Mouse (Mus musculus) right cerebral cortex, postnatal 36 days (tissue): ENCODE data around the gene Ppm1n.
A peak's percentile ranks its signal among the peaks of the same experiment; 100 is the strongest.

Experiments
- DNase-seq, 2 experiments: peaks; one replicate each; pipeline ENCODE4 v3.0.0; 2022; ENCODE audit warnings: low spot score in 2 of 2, mixed read lengths in 1 of 2

The Ppm1n gene

GRCm38 (mm10) chr7:19307739-19308453, 28.0 kb upstream of the Ppm1n start:
- peak; percentile 67 to 79 for DNase-seq

- no peak for DNase-seq
Measured at GRCm38 (mm10) chr7:19306819-19307738, 27.2 kb upstream of the Ppm1n start.

GRCm38 (mm10) chr7:19305796-19306765, 26.2 kb upstream of the Ppm1n start:
- DNase-seq = no peak

GRCm38 (mm10) chr7:19305413-19305735, 25.5 kb upstream of the Ppm1n start:
- no peak for DNase-seq

GRCm38 (mm10) chr7:19304501-19305412, 24.9 kb upstream of the Ppm1n start:
- DNase-seq = no peak

DNA sequence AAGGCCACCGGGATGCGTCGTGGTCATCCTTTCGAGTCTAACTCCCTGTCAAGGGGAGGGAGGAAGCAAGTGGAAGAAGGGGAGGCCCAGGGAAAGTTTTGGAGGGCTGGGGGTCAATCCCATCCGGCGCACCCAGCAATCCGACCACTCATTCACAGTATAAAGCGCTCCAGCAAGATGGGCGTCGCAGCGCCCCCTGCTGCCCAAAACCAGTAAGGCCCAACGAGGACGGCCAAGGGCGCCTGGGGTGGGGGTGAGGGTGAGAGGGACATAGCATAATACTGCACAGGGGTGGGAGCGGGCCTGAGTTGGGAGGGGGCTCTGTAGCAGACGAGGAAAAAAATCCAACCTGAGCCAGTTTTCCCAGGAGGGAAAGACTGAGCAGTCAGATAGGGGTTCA, 23.9 kb upstream of the Ppm1n start:
- DNase-seq = peak in 1 of 2 experiments; percentile 50

GRCm38 (mm10) chr7:19303046-19303305, 23.1 kb upstream of the Ppm1n start:
- DNase-seq = no peak

GRCm38 (mm10) chr7:19302264-19303045, 22.6 kb upstream of the Ppm1n start:
- no peak for DNase-seq

DNA sequence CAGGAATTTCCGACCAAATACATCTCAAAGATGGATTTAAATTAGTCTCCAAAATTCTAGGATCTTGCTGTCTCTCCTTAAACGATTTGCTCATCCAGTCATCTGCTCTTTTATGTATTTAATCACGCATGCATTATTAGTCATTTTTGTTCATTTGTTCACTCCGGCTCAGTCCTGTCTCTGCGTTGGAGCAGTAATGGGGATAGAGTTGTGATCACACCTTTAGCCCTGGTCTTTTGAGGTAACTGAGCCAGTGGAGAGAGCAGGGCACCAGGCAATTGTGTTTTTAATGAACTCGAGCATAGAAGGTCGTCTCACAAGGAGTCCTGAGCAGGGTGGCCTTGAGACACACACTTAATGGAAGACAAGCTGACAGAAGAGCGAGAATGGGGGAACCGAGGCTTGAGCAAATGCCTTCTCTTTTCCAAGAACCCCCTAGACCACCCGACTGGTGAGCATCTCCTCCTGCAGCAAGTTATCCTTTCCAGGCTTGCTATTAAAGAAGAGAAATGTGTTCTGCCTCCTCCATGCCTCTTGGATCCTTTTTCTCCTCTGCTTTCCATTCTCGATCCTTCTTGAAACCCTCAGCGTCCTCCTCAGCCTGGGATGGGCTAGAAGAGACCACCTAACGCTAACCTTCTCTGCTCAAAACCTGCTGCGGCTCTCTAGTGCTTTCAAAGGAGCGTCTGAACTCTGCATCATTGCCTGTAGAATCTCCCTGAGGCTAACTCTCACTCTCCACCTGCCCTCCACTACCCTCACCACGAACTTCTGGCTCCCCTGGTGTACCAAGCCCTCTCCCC, 21.8 kb upstream of the Ppm1n start:
- DNase-seq = no peak

DNA sequence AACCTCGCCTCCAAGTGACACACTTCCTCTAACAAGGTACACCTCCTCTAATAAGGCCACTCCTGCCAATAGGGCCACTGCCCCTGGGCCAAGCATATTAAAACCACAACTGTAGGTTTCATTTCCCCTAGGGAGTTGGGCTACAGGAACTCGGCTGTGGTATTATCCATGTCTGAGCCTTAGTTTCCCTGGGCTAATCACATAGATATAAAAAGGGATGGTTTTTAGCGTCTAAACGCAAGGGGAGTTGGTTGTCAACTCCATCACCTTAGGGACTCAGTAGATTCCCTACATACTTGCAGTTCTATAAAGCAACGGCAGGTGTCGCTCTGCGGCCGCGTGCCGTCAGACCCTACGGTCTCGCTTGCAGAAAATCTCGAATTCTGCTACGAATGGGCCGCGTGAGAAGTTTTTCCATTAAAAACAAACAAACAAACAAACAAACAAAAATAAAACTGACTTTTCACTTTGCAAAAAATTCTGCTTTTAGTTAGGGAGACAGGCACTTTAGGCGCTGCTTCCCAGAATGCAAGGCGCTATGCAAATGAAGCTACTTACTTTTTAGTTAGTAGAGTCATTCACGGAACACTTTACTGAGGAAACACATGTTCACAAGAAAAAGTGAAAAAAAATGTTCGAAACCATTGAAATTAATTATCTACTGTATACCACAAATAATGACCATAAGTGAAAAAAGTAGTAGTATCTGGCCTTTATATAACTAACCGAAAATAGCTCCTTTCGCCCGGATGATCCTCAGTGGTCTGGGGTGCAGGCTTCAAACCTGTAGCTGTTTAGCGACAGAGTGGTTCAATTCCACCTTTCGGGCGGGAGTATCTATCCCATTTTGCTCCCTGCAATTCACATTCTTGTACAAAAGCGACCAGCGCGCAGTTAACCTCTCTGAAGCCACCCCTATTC, 20.9 kb upstream of the Ppm1n start:
- peak; percentile 57 to 70 for DNase-seq

DNA sequence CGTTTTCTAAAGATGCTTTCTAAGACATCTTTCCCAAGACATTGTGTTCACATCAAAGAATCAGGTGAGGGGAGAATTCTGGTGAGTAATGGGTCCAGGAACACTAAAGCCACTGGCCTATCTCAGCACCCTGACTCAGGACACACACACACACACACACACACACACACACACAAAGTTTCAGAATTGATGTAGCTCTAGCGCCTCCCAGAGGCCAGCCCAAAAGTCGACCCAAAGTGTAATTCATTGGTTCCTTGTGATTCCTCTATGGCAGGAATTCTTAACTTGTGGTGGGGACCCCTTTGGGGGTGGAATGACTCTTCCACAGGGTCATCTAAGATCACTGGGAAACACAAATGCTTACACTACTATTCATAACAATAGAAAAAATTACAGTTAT, 19.3 kb upstream of the Ppm1n start:
- DNase-seq = no peak

DNA sequence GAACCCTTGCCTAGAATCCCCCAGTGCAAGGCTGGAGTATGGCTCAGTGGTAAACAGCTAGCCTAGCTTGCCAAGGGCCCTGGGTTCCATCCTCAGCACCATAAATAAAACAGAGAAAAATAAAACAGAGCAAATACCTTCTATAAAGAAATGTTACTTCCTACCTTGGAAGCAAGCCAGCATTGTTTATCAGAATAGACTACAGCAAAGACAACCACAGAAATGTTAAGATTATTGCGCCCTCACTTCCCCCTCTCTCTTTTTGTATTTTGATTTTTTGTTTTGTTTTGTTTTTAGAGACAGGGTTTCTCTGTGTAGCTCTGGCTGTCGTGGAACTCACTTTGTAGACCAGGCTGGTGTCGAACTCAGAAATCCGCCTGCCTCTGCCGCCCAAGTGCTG, 17.9 kb upstream of the Ppm1n start:
- no peak for DNase-seq

- no peak for DNase-seq
Measured at GRCm38 (mm10) chr7:19297034-19297433, 17.2 kb upstream of the Ppm1n start.

DNA sequence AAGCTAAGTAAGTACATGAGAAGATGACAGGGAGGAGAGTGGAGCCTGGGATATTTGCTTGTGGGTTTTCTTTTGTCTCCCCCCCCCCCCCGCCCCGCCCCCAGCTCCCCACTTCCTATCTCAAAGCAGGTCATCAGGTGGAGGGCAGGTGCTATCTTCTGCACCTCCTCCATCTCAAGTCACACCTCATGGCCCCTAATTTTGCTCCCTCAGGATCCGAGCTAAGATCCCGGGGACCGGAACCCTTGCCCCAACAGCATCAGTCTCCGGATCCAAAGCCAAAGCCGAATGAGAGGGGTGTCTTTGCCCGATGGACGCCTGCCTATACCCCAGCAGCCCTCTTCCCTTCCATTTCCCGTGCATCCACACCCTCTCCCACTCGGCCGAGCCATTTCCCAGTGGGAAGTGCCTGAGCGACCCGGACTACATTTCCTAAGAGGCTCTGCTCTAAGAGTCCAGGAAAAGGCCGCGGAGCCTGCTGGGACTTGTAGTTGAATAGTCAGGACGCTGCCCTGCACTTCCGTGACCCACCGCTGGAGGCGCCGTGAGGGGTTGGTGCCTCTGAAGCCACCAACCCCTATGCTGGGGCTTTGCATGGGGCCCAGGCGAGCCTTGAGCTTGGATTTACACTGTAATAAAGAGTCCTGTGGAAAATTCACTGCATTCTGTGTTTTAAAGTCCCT, 15.8 kb upstream of the Ppm1n start:
- peak; percentile 92 to 96 for DNase-seq

- DNase-seq = no peak
Measured at GRCm38 (mm10) chr7:19290969-19291596, 11.2 kb upstream of the Ppm1n start.

DNA sequence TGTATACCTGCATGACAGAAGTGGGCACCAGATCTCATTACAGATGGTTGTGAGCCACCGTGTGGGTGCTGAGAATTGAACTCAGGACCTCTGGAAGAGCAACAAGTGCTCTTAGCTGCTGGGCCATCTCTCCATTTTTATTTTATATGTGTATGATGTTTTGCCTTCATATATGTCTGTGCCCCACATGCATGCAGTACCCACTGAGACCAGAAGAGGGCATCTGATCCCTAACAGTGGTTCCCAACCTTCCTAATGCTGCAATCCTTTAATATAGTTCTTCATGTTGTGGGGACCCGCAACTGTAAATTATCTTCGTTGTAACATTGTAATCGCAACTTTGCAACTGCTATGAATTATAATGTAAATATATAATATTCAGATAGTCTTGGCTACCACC, 4.9 kb upstream of the Ppm1n start:
- no peak for DNase-seq

DNA sequence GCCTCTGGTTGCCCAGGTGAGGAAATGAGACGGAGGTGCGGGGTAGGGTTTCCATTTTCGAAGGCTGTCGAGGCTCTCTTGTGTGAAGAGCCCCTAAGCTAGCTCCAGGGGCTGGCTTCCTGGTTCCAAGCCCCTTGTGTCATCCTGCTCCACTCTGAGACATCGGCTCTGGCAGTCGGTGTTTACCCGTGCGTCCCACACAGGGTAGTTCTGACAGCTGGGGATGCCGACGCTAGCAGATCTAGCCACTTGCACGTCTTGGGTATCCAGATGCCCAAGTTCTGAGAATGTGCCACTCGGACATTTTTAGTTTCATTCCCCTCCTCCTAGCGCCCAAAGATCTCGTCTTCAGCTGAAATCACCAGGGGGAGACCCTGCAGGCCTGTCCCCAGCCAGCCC, 3.5 kb upstream of the Ppm1n start:
- DNase-seq = peak in 1 of 2 experiments; percentile 44
